Mouse (Mus musculus) lung, adult 2 months (tissue): ENCODE results near the gene Kcna6.

Source experiments
- CTCF ChIP-seq: fragments of 200-500 bp; IDR thresholded peaks from 2 replicates; pipeline ENCODE4 v1.5.1; 2011; ENCODE audit warnings: mild to moderate bottlenecking, low read length, control low read depth; ENCODE audit not compliant: insufficient read depth
- POLR2A ChIP-seq: fragments of 200-500 bp; IDR thresholded peaks from 2 replicates; pipeline ENCODE4 v1.6.1; 2011; ENCODE audit warnings: low read depth, mild to moderate bottlenecking, control low read depth, low read length, borderline replicate concordance; ENCODE audit errors: extremely low read depth

DNA sequence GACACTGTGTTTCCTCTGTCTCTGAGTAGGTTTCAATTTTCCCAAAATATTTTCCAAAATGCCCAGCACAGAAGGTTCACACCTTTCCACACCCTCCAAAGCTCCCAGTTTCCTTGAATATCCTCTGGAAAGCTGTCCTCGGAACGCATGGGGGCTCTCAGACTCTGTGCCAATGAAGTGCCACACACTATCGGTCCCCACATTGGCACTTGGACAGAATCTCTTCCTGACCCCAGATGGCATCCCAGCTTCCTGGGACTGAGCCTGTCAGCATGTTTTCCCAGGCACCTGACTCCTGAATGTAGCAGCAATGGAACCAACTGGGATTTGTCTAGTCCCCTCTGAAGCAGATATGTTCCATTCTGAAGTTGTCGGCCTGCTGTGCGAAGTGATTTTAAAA lies 73.5 kb downstream of the Kcna6 start:
- TF ChIP-seq CTCF = no peak
- no peak for TF ChIP-seq POLR2A
